Mouse (Mus musculus): ENCODE measurements around the gene Slc12a3. TPM values are rescaled to one million over a fixed set of nuclear protein-coding genes. Genes with fewer than 3 reads are reported as not detected.
A peak's percentile ranks its signal among the peaks of the same experiment; 100 is the strongest.

The Slc12a3 gene
- total and polyA plus RNA-seq, 3 experiments: not detected

GRCm38 (mm10) chr8:94390429-94390828, 61.4 kb downstream of the Slc12a3 start:
- peak; percentile 28 for DNase-seq (ENCODE audit: low read depth, low spot score)
- peaks cover 34% of the 10 kb centered on the region for H3K79me2 ChIP-seq (ENCODE audit: control insufficient read depth, insufficient read depth, low read length, poor library complexity)
- H3K27me3 ChIP-seq (ENCODE audit: control insufficient read depth in 1 of 2, insufficient read depth in 2 of 2, low read length in 2 of 2): no peaks in the 10 kb centered on the region
- peak overlapping the region; percentile 24; the same call in 1 of the 2 replicates for H3K27ac ChIP-seq (ENCODE audit: control insufficient read depth, low read depth, low read length)
- H3K9me3 ChIP-seq (replicated peaks; ENCODE audit: insufficient read depth, low read length): no peaks in the 10 kb centered on the region
- no peak overlapping the region for H3K9ac ChIP-seq (ENCODE audit: control insufficient read depth, low read depth, low read length, poor library complexity, severe bottlenecking)
- peak; percentile 70 for TF ChIP-seq TBP (IDR thresholded peaks at IDR 0.05; ENCODE audit: low read depth, low read length)
- peak; percentile 22; the same call in 1 of the 2 replicates for TF ChIP-seq ETS1 (IDR thresholded peaks at IDR 0.05; ENCODE audit: low read depth, low read length)
- TF ChIP-seq CHD2 (IDR thresholded peaks at IDR 0.05; ENCODE audit: low read length): no peak
- peak; percentile 32; the same call in 1 of the 2 replicates for TF ChIP-seq MXI1 (IDR thresholded peaks at IDR 0.05; ENCODE audit: low read depth, low read length)
- H3K4me3 ChIP-seq (ENCODE audit: control insufficient read depth in 1 of 2, insufficient read depth in 1 of 2, low read depth in 2 of 2, low read length in 2 of 2): no peak overlapping the region
- H3K4me1 ChIP-seq (ENCODE audit: control insufficient read depth in 1 of 2, insufficient read depth in 2 of 2, low read length in 2 of 2): peaks cover 9% of the 10 kb centered on the region in 2 experiments
- H3K36me3 ChIP-seq (ENCODE audit: control insufficient read depth in 1 of 2, insufficient read depth in 2 of 2, low read length in 2 of 2): peaks cover 25 to 43% of the 10 kb centered on the region in 2 experiments

GRCm38 (mm10) chr8:94390910-94391309, 61.9 kb downstream of the Slc12a3 start:
- Histone ChIP-seq H3K9ac (ENCODE audit: control insufficient read depth, low read depth, low read length, poor library complexity, severe bottlenecking) (no peak overlapping the region), H3K27ac (ENCODE audit: control insufficient read depth, low read depth, low read length) (no peak overlapping the region), H3K27me3 (ENCODE audit: control insufficient read depth in 1 of 2, insufficient read depth in 2 of 2, low read length in 2 of 2) (no peaks in the 10 kb centered on the region)

GRCm38 (mm10) chr8:94392147-94392546, 63.1 kb downstream of the Slc12a3 start:
- Histone ChIP-seq H3K79me2 (ENCODE audit: control insufficient read depth, insufficient read depth, low read length, poor library complexity) (peaks cover 23% of the 10 kb centered on the region), H3K27me3 (ENCODE audit: control insufficient read depth in 1 of 2, insufficient read depth in 2 of 2, low read length in 2 of 2) (no peaks in the 10 kb centered on the region), H3K27ac (ENCODE audit: control insufficient read depth, low read depth, low read length) (no peak overlapping the region), H3K9me3 (replicated peaks; ENCODE audit: insufficient read depth, low read length) (no peaks in the 10 kb centered on the region), H3K36me3 (ENCODE audit: control insufficient read depth in 1 of 2, insufficient read depth in 2 of 2, low read length in 2 of 2) (peaks cover 21 to 43% of the 10 kb centered on the region in 2 experiments), H3K4me1 (ENCODE audit: control insufficient read depth in 1 of 2, insufficient read depth in 2 of 2, low read length in 2 of 2) (peaks cover 4 to 6% of the 10 kb centered on the region in 2 experiments; a peak in 3 of 4 replicates), H3K9ac (ENCODE audit: control insufficient read depth, low read depth, low read length, poor library complexity, severe bottlenecking) (no peak overlapping the region), H3K4me3 (ENCODE audit: control insufficient read depth in 1 of 2, insufficient read depth in 1 of 2, low read depth in 2 of 2, low read length in 2 of 2) (no peak overlapping the region)
- peak; percentile 65 for DNase-seq (ENCODE audit: low read depth, low spot score)
- no peak for TF ChIP-seq POLR2AphosphoS2 (IDR thresholded peaks at IDR 0.05; ENCODE audit: low read length)
- TF ChIP-seq ZNF384 (IDR thresholded peaks at IDR 0.05; ENCODE audit: low read depth, low read length): no peak
- no peak for TF ChIP-seq JUND (IDR thresholded peaks at IDR 0.05; ENCODE audit: low read depth, low read length)
- TF ChIP-seq BHLHE40 (IDR thresholded peaks at IDR 0.05; ENCODE audit: borderline replicate concordance, low read depth, low read length): no peak
- no peak for TF ChIP-seq RCOR1 (IDR thresholded peaks at IDR 0.05; ENCODE audit: low read depth, low read length)
- TF ChIP-seq MAZ (IDR thresholded peaks at IDR 0.05; ENCODE audit: low read depth, low read length): no peak
- TF ChIP-seq MAX (IDR thresholded peaks at IDR 0.05; ENCODE audit: low read length): no peak
- 0 out of 2 replicates have a peak, but pooled peaks have one; percentile 22 for TF ChIP-seq SMC3 (IDR thresholded peaks at IDR 0.05; ENCODE audit: low read depth, low read length)
- TF ChIP-seq ETS1 (IDR thresholded peaks at IDR 0.05; ENCODE audit: low read depth, low read length): no peak
- no peak for TF ChIP-seq MYB (IDR thresholded peaks at IDR 0.05; ENCODE audit: low read depth, low read length)
- TF ChIP-seq CHD2 (IDR thresholded peaks at IDR 0.05; ENCODE audit: low read length): no peak
- TF ChIP-seq NRF1 (IDR thresholded peaks at IDR 0.05; ENCODE audit: insufficient read depth, low read depth, low read length, poor library complexity, severe bottlenecking): no peak
- no peak for TF ChIP-seq RAD21 (IDR thresholded peaks at IDR 0.05; ENCODE audit: low read depth, low read length)
- TF ChIP-seq SIN3A (IDR thresholded peaks at IDR 0.05; ENCODE audit: low read length): no peak
- TF ChIP-seq MXI1 (IDR thresholded peaks at IDR 0.05; ENCODE audit: low read depth, low read length): no peak
- no peak for TF ChIP-seq ZC3H11A (IDR thresholded peaks at IDR 0.05; ENCODE audit: low read depth, low read length)
- TF ChIP-seq MAFK (IDR thresholded peaks at IDR 0.05; ENCODE audit: borderline replicate concordance, low read depth, low read length): no peak
- no peak for TF ChIP-seq ELF1 (IDR thresholded peaks at IDR 0.05; ENCODE audit: low read depth, low read length)
- TF ChIP-seq TAL1 (IDR thresholded peaks at IDR 0.05; ENCODE audit: low read length): no peak
- TF ChIP-seq CHD1 (IDR thresholded peaks at IDR 0.05; ENCODE audit: low read depth, low read length): no peak
- peak; percentile 43 to 51 (median 46) for TF ChIP-seq CTCF (IDR thresholded peaks at IDR 0.05 in 2 of 3, conservative IDR thresholded peaks at IDR 0.05 in 1 of 3; ENCODE audit: control insufficient read depth in 1 of 3, insufficient read depth in 1 of 3, low read depth in 2 of 3, low read length in 3 of 3, poor library complexity in 1 of 3, severe bottlenecking in 1 of 3)
- 0 out of 2 replicates have a peak, but pooled peaks have one; percentile 36 for TF ChIP-seq GATA1 (IDR thresholded peaks at IDR 0.05; ENCODE audit: low read depth, low read length)
- TF ChIP-seq POLR2AphosphoS5 (IDR thresholded peaks at IDR 0.05; ENCODE audit: borderline replicate concordance, low read depth, low read length): no peak

More at GRCm38 (mm10) chr8:94390910-94391309, 61.9 kb downstream of the Slc12a3 start:
- no peak overlapping the region for H3K4me3 ChIP-seq (ENCODE audit: control insufficient read depth in 1 of 2, insufficient read depth in 1 of 2, low read depth in 2 of 2, low read length in 2 of 2)
- H3K4me1 ChIP-seq (ENCODE audit: control insufficient read depth in 1 of 2, insufficient read depth in 2 of 2, low read length in 2 of 2): peaks cover 4 to 6% of the 10 kb centered on the region in 2 experiments
- no peaks in the 10 kb centered on the region for H3K9me3 ChIP-seq (replicated peaks; ENCODE audit: insufficient read depth, low read length)
- peaks cover 21 to 43% of the 10 kb centered on the region in 2 experiments for H3K36me3 ChIP-seq (ENCODE audit: control insufficient read depth in 1 of 2, insufficient read depth in 2 of 2, low read length in 2 of 2)
- no peak for DNase-seq (ENCODE audit: low read depth, low spot score)
- peaks cover 33% of the 10 kb centered on the region for H3K79me2 ChIP-seq (ENCODE audit: control insufficient read depth, insufficient read depth, low read length, poor library complexity)
- TF ChIP-seq ETS1 (IDR thresholded peaks at IDR 0.05; ENCODE audit: low read depth, low read length) (no peak), HCFC1 (IDR thresholded peaks at IDR 0.05; ENCODE audit: low read depth, low read length) (no peak), POLR2AphosphoS5 (IDR thresholded peaks at IDR 0.05; ENCODE audit: borderline replicate concordance, low read depth, low read length) (no peak), CTCF (IDR thresholded peaks at IDR 0.05 in 2 of 3, conservative IDR thresholded peaks at IDR 0.05 in 1 of 3; ENCODE audit: control insufficient read depth in 1 of 3, insufficient read depth in 1 of 3, low read depth in 2 of 3, low read length in 3 of 3, poor library complexity in 1 of 3, severe bottlenecking in 1 of 3) (no peak), GATA1 (IDR thresholded peaks at IDR 0.05; ENCODE audit: low read depth, low read length) (no peak), ZKSCAN1 (IDR thresholded peaks at IDR 0.05; ENCODE audit: low read depth, low read length) (no peak)
